Mouse (Mus musculus) thymus, adult 18-20 months (tissue): Measurements from ENCODE around the gene Maml3.

ENCODE experiments used
- DNase-seq, 2 experiments: peaks; one replicate each; pipeline ENCODE4 v3.0.0; 2022; ENCODE audit warnings: mixed read lengths in 2 of 2

Maml3 gene

GRCm38 (mm10) chr3:51904357-51904855, 200.5 kb downstream of the Maml3 start:
- DNase-seq = no peak

GRCm38 (mm10) chr3:51901151-51901550, 203.7 kb downstream of the Maml3 start:
- DNase-seq = no peak

GRCm38 (mm10) chr3:51894514-51894913, 210.4 kb downstream of the Maml3 start:
- no peak for DNase-seq

DNA sequence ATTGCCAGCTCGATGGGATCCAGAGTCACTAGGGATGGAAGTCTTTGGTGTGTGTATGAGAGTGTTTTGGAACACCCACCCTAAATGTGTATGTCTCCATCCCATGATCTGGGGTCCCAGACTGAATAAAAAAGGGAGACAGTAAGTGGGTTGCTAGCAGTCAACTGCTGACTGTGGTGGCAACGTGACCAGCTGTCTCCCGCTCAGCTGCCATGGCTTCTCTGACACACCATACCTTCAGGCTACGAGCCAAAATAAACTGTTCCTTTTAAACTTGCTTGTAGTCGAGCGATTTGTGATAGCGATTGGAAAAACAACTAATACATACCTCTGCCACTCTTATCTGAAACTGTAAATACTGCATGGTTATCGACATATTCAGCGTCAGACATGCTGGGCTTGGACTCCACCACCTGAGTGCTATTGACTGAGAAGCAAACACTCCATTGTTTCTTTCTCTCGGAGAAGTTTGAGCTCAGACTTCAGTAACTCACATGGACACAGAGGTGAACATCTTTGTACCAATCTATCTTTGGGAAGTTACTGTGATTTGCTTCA, 213.2 kb downstream of the Maml3 start:
- DNase-seq = no peak

DNA sequence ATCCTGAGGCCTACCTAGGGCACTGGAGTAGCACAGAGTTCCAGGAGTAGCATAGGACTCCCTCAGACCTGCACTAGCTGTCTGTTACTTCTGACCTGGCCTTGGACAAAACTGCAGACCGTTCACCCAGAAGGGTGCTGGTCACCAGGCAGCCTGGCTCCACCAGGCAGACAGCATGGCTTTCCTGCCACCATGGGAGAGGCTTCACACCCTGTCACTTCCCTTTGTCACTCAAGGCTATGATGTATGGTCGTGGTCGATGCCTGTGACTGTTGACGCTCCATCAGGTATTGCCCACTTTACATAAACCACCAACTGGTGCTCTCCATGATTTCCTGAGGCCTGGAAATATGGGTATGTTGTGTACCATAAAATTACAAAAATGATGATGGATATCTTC, 214.7 kb downstream of the Maml3 start:
- no peak for DNase-seq

DNA sequence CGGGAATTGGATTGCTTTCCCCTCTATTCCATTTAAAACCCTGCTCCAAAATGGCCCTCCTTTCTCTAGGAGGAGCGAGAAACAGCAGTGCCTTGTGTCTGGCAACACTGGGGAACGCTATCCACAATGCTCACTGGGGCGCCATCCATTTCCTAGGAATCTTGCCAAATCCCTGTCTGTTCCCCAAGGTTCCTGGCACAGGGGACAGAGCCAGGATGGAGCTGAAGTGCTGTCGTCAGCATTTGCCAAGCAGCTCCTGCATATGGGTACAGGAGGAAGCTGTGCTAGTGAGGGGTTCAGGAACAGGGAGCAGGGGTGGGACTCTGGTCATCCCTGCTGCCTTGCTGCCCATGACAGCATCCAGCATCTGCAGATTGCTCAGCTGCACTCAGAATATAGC, 215.1 kb downstream of the Maml3 start:
- DNase-seq = no peak

DNA sequence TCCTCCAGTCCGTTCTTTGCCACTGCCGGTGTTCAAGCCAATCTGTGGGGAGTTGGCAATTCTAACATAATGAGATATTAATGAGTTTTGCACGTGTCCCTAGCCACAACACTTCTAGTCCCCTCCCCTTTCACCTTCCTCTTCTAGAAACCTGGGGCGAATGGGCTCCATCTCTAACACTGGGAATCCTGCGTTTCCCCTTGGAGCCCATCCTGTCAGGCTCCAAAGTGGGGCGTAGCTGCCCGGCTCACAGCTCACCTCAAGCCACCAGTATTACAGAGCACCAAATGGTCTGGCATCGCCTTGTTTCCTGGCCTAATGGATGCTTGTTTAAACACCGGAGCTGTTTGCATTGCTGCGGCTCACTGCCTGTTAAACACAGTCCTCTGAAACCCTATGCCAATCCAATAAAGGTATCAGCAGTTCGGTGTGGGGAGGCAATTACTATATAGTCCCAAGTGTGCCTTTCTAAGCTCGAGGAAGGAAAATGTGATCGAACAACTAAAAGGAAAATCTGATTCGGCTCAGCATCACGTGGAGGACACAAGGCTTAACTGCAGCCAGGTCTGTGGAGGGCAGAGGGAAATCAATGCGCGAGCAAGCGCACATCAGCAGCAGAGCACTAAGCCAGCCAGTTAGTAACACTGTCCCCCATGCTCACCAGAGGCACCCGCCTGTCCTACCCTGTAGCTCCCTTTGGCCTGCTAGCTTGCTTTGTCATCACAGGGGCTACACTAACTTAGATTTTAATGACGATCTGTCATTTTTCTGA, 216.0 kb downstream of the Maml3 start:
- no peak for DNase-seq

DNA sequence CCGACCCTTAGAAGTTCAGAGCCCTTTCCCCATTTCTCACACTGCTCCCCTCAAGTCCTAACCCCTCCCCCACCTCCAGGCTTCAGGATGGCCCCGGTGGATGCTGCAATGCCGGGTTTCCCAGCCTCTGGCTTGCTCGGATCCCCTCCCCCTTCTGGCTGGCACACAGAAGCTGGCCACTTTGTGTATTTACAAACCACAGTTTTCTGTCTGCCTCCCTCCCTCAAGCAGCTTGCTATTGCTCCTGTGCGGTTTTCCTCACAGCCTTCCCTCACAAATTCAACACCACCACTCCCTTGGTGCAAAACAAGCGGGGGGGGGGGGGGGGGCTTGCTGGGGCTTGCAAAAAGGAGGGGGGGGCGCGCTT, 216.6 kb downstream of the Maml3 start:
- no peak for DNase-seq

DNA sequence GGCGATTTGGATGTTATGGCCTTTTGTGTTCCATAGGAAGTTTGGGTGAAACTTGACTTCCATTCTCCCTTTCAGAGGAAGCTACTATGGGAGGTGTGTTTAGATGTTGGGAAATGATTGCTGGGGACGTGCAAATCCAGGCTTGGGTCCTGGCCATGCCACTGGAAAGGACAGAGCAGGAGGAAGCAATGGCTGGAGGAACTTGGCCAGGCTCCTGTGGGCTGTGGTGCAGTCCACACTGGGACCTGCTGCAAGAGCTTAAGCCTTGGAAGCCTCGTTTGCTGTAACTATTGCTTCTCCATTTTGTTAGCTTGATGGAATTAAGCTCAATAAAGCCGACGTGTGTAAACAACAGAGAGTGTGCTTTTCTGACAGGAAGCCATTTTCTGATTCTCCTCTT, 219.0 kb downstream of the Maml3 start:
- no peak for DNase-seq

DNA sequence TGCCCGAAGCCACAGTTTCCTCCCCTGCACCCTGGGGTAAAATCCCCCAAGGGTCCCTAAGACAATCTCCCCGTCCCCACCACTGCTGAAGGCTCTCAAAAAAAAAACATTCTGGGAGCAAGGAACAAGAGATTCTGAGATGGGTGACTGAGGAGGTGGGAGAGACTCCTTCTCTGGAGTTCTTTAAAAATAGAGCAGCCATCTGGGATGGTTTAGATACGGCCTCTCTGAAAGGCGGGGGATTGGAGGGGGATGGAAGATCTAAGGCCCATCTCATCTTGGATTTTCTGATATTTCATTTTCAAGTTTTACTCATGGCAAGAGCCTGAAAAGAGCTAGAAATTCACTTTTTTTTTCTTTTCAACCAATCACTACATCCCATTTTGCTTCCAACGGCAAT, 219.4 kb downstream of the Maml3 start:
- DNase-seq = no peak

DNA sequence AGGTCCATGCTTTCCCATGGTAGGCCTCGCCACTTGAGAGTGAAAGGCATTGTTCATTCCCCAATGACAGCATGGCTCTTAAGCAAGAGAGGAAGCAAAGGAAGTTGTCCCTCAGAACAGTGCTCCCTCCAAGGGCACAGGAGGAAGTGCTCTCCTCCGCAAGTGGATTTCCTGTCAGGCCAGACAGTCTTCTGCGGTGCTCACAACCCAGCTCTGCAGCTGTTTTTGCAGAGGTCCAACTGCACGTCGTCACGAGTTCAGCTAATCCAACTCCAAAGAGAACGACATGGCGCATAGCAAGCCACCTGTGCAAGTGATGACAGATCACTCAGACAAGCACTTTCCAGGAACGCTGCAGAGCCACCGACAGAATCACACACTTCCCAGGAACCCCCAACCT, 222.9 kb downstream of the Maml3 start:
- DNase-seq = peak; percentile 50 to 68

DNA sequence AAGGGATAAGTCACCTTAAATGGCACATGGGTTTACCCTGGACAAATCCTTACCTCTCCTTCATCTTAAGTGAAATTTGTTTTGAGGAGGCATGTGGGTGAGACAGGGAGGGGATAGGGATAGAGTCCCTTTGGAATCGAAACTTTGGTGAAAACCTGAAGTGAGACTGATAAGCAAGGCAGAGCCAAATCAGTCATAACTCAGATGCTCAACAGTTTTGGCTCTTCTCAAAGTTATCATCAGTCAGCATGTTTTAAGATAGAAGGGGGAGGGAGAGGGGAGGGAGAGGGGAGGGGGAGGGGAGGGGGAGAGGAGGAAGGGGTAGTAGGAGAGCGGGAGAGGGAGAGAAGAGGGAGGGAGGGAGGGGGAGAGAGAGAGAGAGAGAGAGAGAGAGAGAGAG, 223.5 kb downstream of the Maml3 start:
- no peak for DNase-seq

- no peak for DNase-seq
Observed at GRCm38 (mm10) chr3:51880506-51881036, 224.3 kb downstream of the Maml3 start.

DNA sequence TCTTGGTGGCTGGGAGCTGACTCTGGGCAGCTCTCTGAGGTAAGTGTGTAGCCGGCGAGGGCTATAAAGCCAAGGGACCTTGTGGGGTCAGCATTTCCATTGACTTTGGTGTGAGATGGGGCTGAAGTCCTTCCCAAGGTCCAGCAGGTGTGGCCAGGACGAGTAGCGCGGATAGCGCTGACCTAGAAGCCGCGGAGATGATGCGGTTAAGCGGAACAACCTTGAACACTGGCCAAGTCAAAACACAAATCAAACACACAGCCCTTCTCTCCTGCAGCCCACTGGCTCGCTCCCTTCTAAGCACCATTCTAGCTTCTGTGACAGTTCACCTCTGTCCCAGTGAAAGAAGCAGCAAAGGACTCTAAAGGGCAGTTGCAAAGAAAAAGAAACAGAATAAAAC, 225.7 kb downstream of the Maml3 start:
- DNase-seq = no peak

DNA sequence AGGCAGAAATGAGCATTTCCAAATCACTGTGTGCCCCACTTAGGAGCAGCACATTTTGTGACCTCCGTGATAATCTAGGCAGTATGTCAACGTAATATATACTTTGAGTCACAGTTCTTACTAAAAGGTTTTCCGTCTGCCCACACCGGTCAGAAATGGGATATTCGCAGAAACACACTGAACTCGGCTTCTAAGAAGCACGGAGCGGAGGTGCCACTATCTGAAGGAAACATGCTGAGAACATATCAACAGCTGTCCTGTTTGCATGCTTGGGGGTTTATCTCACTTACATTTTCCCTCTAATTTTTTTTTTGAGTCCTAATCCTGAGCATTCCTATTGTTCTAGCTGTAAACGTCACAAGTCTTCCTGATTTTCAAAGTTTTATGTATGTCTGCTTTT, 226.3 kb downstream of the Maml3 start:
- DNase-seq = no peak

GRCm38 (mm10) chr3:51876729-51877128, 228.1 kb downstream of the Maml3 start:
- no peak for DNase-seq

- DNase-seq = no peak
Observed at GRCm38 (mm10) chr3:51875629-51876028, 229.2 kb downstream of the Maml3 start.

DNA sequence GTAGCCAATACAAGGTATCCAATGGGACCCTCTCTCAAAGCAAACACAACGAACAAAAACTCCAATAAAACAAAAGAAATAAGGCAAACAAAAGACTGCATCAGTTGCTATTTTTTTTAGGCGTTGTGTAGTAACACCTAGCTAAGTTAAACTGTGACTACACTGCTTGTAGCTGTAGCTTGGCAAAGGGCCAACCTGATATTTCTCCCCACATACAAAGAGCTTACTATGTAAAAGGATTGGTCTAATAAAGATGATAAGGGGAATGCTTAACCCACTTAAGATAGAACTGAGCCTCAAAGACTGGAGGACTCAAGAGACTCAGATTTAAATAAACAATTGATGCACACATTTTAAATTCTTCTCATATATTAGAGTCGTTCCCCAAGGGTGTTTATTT, 230.6 kb downstream of the Maml3 start:
- DNase-seq = no peak

DNA sequence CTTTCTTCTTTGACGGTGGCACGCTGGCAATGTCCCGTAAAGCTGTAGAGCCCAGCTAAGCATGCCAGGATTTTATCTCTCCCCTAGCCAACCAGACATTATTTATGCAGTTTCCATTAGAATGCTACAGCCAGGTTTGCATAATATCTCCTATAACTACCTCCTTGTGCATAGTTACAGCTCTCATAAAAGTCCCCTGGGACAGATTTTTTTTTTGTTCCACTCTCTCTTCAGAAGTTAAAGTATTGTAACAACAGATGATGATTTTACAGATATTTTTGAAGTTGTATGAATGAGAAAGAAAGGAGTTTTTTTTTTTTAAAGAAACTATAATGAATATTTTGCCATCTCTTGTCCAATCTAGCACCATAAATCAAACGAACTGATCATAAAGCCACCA, 232.1 kb downstream of the Maml3 start:
- DNase-seq = no peak

DNA sequence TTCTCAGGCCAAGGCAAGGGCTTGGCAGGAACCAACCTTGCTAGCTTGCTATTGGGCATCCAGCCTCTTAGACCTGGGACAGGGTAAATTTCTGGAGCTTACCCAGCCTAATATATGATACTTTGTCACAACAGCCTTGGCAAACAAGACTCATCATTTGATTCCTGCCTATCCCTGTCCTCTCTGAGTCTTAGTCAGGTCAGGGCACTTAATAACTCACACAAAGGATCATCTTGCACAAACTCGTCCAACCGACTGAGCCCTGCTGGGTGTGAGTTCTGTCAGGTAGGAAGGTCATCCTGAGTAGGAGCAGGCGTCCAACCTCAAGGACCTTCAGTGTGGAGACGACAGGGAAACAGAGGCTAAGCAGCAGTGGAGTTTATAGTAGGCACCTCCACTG, 233.5 kb downstream of the Maml3 start:
- no peak for DNase-seq

- DNase-seq = no peak
Observed at GRCm38 (mm10) chr3:51869980-51870379, 234.9 kb downstream of the Maml3 start.

DNA sequence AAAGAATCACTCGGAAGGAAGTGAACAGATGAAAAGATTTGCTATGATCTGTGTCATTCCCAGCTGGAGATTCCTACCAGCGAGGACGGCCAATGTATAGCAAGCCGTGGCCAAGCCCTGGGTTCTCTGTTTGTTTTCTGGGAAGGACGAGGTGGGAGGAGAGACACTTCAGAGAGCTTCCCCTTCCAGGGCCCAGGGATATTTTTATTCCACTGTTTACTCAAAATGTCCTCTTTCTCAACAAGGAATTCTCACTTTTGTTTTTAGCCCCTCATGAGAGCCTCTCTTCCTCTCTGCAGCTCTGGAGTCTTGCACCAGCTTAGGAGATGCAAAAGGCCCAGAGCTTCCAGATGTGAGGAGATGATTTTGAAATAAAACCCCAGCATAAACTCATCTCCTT, 236.0 kb downstream of the Maml3 start:
- no peak for DNase-seq

DNA sequence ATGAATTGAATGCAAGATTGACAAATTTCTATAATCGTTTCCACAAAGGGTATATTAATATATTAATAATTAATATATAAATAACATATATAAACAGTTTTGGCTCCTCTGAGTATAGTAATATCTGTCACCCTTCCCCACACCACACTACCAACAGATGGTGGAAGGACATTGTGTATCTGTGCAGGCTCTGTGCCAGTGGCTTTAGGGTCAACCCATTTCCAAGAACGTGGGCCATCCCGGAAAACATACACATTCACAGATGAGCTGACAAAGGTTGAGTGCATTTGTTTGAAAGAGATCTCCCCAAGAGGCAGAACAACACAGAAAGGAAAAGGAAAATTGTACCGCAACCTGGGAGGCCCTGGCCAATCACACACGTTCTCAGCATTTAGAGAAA, 238.4 kb downstream of the Maml3 start:
- no peak for DNase-seq

DNA sequence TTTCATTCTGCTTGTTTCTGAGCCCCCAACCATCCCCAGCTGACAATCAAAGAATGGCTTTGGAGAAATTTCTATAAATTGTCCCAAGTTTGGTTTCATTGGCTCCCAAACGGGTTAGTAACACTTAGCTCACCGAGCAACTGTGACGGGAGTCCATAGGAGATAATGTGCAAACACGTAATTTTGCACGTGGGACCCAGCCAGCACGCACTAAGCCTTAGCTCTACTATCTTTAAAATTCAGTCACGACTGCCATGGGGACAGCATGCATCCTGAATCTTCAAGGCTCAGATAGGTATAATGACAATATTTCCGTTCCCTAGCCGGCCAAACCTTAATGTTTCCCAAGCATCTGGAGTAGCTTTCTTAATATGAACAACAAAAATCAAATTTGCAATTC, 243.2 kb downstream of the Maml3 start:
- no peak for DNase-seq

DNA sequence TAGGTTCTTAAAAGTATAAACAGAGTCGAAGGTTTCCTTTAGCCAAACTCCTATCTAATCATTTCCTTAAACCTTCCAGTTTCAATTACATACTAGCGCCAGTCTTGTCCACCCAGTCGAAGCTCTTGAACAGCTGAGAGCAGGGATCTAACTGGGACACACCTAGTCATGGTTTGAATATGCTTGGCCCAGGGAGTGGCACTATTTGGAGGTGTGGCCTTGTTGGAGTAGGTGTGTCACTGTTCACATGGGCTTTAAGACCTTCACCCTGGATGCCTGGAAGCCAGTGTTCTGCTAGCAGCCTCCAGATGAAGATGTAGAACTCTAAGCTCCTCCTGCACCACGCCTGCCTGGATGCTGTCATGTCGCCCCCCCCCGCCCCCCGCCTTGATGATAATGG, 244.4 kb downstream of the Maml3 start:
- DNase-seq = no peak
